Mouse (Mus musculus): ENCODE measurements at regions not wholly inside any gene's neighbourhood (a gene's known extent, or its start where the extent isn't known, plus 50 kb on each side); places are given as distances from the start of the nearest gene placed in this dataset.
"Not testable (repeated sequence)": the region's sequence is repeated elsewhere in the genome, so short reads cannot be mapped to it uniquely, and the experiment has no call there.

- H3K27ac ChIP-seq (replicated peaks; ENCODE audit: low read depth, low read length), result no peak overlapping the region
- H3K4me1 ChIP-seq (ENCODE audit: control insufficient read depth, insufficient read depth, insufficient read length, low read length), result no peaks in the 10 kb centered on the region
- H3K4me3 ChIP-seq (ENCODE audit: insufficient read depth, low read depth, low read length), result no peak overlapping the region
Measured at GRCm38 (mm10) chr5:148791651-148792050, 137.5 kb downstream of the Katnal1 start.

GRCm38 (mm10) chr5:148790343-148790742 is 138.8 kb downstream of the Katnal1 start:
- not testable (repeated sequence) for H3K4me1 ChIP-seq (ENCODE audit: control insufficient read depth, insufficient read depth, insufficient read length, low read length); H3K27ac ChIP-seq (replicated peaks; ENCODE audit: low read depth, low read length)

GRCm38 (mm10) chr5:148789823-148790222 is 139.3 kb downstream of the Katnal1 start:
- no peak overlapping the region for H3K4me3 ChIP-seq (ENCODE audit: insufficient read depth, low read depth, low read length)
- H3K4me1 ChIP-seq (ENCODE audit: control insufficient read depth, insufficient read depth, insufficient read length, low read length), result no peaks in the 10 kb centered on the region
- no peak overlapping the region for H3K27ac ChIP-seq (replicated peaks; ENCODE audit: low read depth, low read length)

More at GRCm38 (mm10) chr5:148790343-148790742, 138.8 kb downstream of the Katnal1 start:
- H3K4me3 ChIP-seq (ENCODE audit: insufficient read depth, low read depth, low read length), result not testable (repeated sequence)

GRCm38 (mm10) chr5:148789147-148789566 is 140.0 kb downstream of the Katnal1 start:
- H3K27ac ChIP-seq (replicated peaks; ENCODE audit: low read depth, low read length), result no peak overlapping the region
- no peaks in the 10 kb centered on the region for H3K4me1 ChIP-seq (ENCODE audit: control insufficient read depth, insufficient read depth, insufficient read length, low read length)
- no peak overlapping the region for H3K4me3 ChIP-seq (ENCODE audit: insufficient read depth, low read depth, low read length)

- no peak overlapping the region for H3K4me3 ChIP-seq (ENCODE audit: insufficient read depth, low read depth, low read length)
- no peak overlapping the region for H3K27ac ChIP-seq (replicated peaks; ENCODE audit: low read depth, low read length)
Measured at GRCm38 (mm10) chr5:148788690-148789089, 140.4 kb downstream of the Katnal1 start.

GRCm38 (mm10) chr5:148787270-148787669 is 141.8 kb downstream of the Katnal1 start:
- H3K4me1 ChIP-seq (ENCODE audit: control insufficient read depth, insufficient read depth, insufficient read length, low read length), result no peaks in the 10 kb centered on the region
- H3K4me3 ChIP-seq (ENCODE audit: insufficient read depth, low read depth, low read length), result no peak overlapping the region
- H3K27ac ChIP-seq (replicated peaks; ENCODE audit: low read depth, low read length), result no peak overlapping the region

More at GRCm38 (mm10) chr5:148788690-148789089, 140.4 kb downstream of the Katnal1 start:
- no peaks in the 10 kb centered on the region for H3K4me1 ChIP-seq (ENCODE audit: control insufficient read depth, insufficient read depth, insufficient read length, low read length)

GRCm38 (mm10) chr5:148781076-148781475 is 148.0 kb downstream of the Katnal1 start:
- not testable (repeated sequence) for H3K4me1 ChIP-seq (ENCODE audit: control insufficient read depth, insufficient read depth, insufficient read length, low read length); H3K4me3 ChIP-seq (ENCODE audit: insufficient read depth, low read depth, low read length); H3K27ac ChIP-seq (replicated peaks; ENCODE audit: low read depth, low read length)

GRCm38 (mm10) chr5:148776796-148777659 is 152.1 kb downstream of the Katnal1 start:
- no peak overlapping the region for H3K4me3 ChIP-seq (ENCODE audit: insufficient read depth, low read depth, low read length)
- no peak overlapping the region for H3K27ac ChIP-seq (replicated peaks; ENCODE audit: low read depth, low read length)
- H3K4me1 ChIP-seq (ENCODE audit: control insufficient read depth, insufficient read depth, insufficient read length, low read length), result no peaks in the 10 kb centered on the region

- Histone ChIP-seq H3K27ac (replicated peaks; ENCODE audit: low read depth, low read length) (no peak overlapping the region), H3K4me1 (ENCODE audit: control insufficient read depth, insufficient read depth, insufficient read length, low read length) (no peaks in the 10 kb centered on the region)
Measured at GRCm38 (mm10) chr5:148775232-148775631, 153.9 kb downstream of the Katnal1 start.

GRCm38 (mm10) chr5:148774446-148774845 is 154.7 kb downstream of the Katnal1 start:
- Histone ChIP-seq H3K27ac (replicated peaks; ENCODE audit: low read depth, low read length) (no peak overlapping the region), H3K4me3 (ENCODE audit: insufficient read depth, low read depth, low read length) (no peak overlapping the region), H3K4me1 (ENCODE audit: control insufficient read depth, insufficient read depth, insufficient read length, low read length) (no peaks in the 10 kb centered on the region)

More at GRCm38 (mm10) chr5:148775232-148775631, 153.9 kb downstream of the Katnal1 start:
- H3K4me3 ChIP-seq (ENCODE audit: insufficient read depth, low read depth, low read length), result no peak overlapping the region

GRCm38 (mm10) chr5:148769452-148769851 is 159.7 kb downstream of the Katnal1 start:
- no peak overlapping the region for H3K4me3 ChIP-seq (ENCODE audit: insufficient read depth, low read depth, low read length)
- no peaks in the 10 kb centered on the region for H3K4me1 ChIP-seq (ENCODE audit: control insufficient read depth, insufficient read depth, insufficient read length, low read length)
- H3K27ac ChIP-seq (replicated peaks; ENCODE audit: low read depth, low read length), result no peak overlapping the region

- Histone ChIP-seq H3K27ac (replicated peaks; ENCODE audit: low read depth, low read length) (no peak overlapping the region), H3K4me1 (ENCODE audit: control insufficient read depth, insufficient read depth, insufficient read length, low read length) (no peaks in the 10 kb centered on the region)
Measured at GRCm38 (mm10) chr5:148768346-148768745, 160.8 kb downstream of the Katnal1 start.

GRCm38 (mm10) chr5:148765993-148766392 is 163.1 kb downstream of the Katnal1 start:
- no peak overlapping the region for H3K27ac ChIP-seq (replicated peaks; ENCODE audit: low read depth, low read length)
- no peaks in the 10 kb centered on the region for H3K4me1 ChIP-seq (ENCODE audit: control insufficient read depth, insufficient read depth, insufficient read length, low read length)
- H3K4me3 ChIP-seq (ENCODE audit: insufficient read depth, low read depth, low read length), result no peak overlapping the region

More at GRCm38 (mm10) chr5:148768346-148768745, 160.8 kb downstream of the Katnal1 start:
- no peak overlapping the region for H3K4me3 ChIP-seq (ENCODE audit: insufficient read depth, low read depth, low read length)

- H3K4me3 ChIP-seq (ENCODE audit: insufficient read depth, low read depth, low read length), result no peak overlapping the region
- no peaks in the 10 kb centered on the region for H3K4me1 ChIP-seq (ENCODE audit: control insufficient read depth, insufficient read depth, insufficient read length, low read length)
- no peak overlapping the region for H3K27ac ChIP-seq (replicated peaks; ENCODE audit: low read depth, low read length)
Measured at GRCm38 (mm10) chr5:148760108-148760507, 169.0 kb downstream of the Katnal1 start.

GRCm38 (mm10) chr5:148758786-148759185 is 170.3 kb downstream of the Katnal1 start:
- Histone ChIP-seq H3K27ac (replicated peaks; ENCODE audit: low read depth, low read length) (no peak overlapping the region), H3K4me1 (ENCODE audit: control insufficient read depth, insufficient read depth, insufficient read length, low read length) (no peaks in the 10 kb centered on the region), H3K4me3 (ENCODE audit: insufficient read depth, low read depth, low read length) (no peak overlapping the region)

- no peak overlapping the region for H3K27ac ChIP-seq (replicated peaks; ENCODE audit: low read depth, low read length)
- H3K4me1 ChIP-seq (ENCODE audit: control insufficient read depth, insufficient read depth, insufficient read length, low read length), result no peaks in the 10 kb centered on the region
- no peak overlapping the region for H3K4me3 ChIP-seq (ENCODE audit: insufficient read depth, low read depth, low read length)
Measured at GRCm38 (mm10) chr5:148757715-148758114, 171.4 kb downstream of the Katnal1 start.

Measured in brown adipose tissue, adult 24 weeks (tissue).